Mouse (Mus musculus) CD4-positive, CD25-positive, alpha-beta regulatory T cell, adult 4 months (primary cell): ENCODE results near the gene Krt35. TPM values are rescaled to one million over a fixed set of nuclear protein-coding genes. Genes with fewer than 3 reads are reported as not detected.

ENCODE experiments used
- ATAC-seq: one replicate; pipeline ENCODE4 v1.8.0; 2017
- polyA plus RNA-seq, 2 experiments: library from polyadenylated mRNA; unstranded; fragments of 100-300 nt; shearing (Covaris generic); gene quantifications; one replicate each; pipeline ENCODE4 v1.2.1; 2017

Krt35 gene
- polyA plus RNA-seq, 2 experiments from 2014 or later = not detected

GRCm38 (mm10) chr11:100066236-100067010 lies 29.6 kb downstream of the Krt35 start:
- ATAC-seq = no peak

- no peak for ATAC-seq
These were observed 37.2 kb downstream of the Krt35 start for GRCm38 (mm10) chr11:100058875-100059274.

GRCm38 (mm10) chr11:100055686-100056655 lies 40.1 kb downstream of the Krt35 start:
- ATAC-seq = no peak

GRCm38 (mm10) chr11:100050451-100050850 lies 45.6 kb downstream of the Krt35 start, which contains the start of gene Krt31:
Krt31 (minus strand) TSS chr11:100050551.
- ATAC-seq = no peak

GRCm38 (mm10) chr11:100047193-100047592 lies 48.8 kb downstream of the Krt35 start:
- ATAC-seq = no peak

GRCm38 (mm10) chr11:100046303-100046866 lies 49.7 kb downstream of the Krt35 start:
- ATAC-seq = no peak

Other genes starting within 250 kb of the Krt35 start
- not detected for gene Krtap4-16, start 244.6 kb downstream of the Krt35 start, polyA plus RNA-seq
- not detected for gene Gm11568, start 238.3 kb downstream of the Krt35 start, polyA plus RNA-seq
- gene Gm11559, start 231.8 kb downstream of the Krt35 start, polyA plus RNA-seq = not detected
- gene Krtap9-1, start 222.9 kb downstream of the Krt35 start, polyA plus RNA-seq = not detected
- not detected for gene Gm11567, start 217.1 kb downstream of the Krt35 start, polyA plus RNA-seq
- gene Krtap31-1, start 188.3 kb downstream of the Krt35 start, polyA plus RNA-seq = not detected
- not detected for gene Gm11565, start 181.5 kb downstream of the Krt35 start, polyA plus RNA-seq
- not detected for gene Krtap31-2, start 159.9 kb downstream of the Krt35 start, polyA plus RNA-seq
- not detected for gene Krtap9-5, start 147.8 kb downstream of the Krt35 start, polyA plus RNA-seq
- gene Krtap29-1, start 117.2 kb downstream of the Krt35 start, polyA plus RNA-seq = not detected
- gene Krtap16-1, start 109.6 kb downstream of the Krt35 start, polyA plus RNA-seq = not detected
- gene Krtap17-1, start 102.2 kb downstream of the Krt35 start, polyA plus RNA-seq = not detected
- gene Krt33a, start 80.0 kb downstream of the Krt35 start, polyA plus RNA-seq = not detected
- not detected for gene Krt33b, start 66.4 kb downstream of the Krt35 start, polyA plus RNA-seq
- not detected for gene Krt34, start 54.7 kb downstream of the Krt35 start, polyA plus RNA-seq
- not detected for gene Krt31, start 45.7 kb downstream of the Krt35 start, polyA plus RNA-seq
- not detected for gene Krt32, start 8.0 kb downstream of the Krt35 start, polyA plus RNA-seq
- not detected for gene Krt36, start 9.4 kb upstream of the Krt35 start, polyA plus RNA-seq
- not detected for gene Krt13, start 25.3 kb upstream of the Krt35 start, polyA plus RNA-seq
- not detected for gene Krt15, start 39.7 kb upstream of the Krt35 start, polyA plus RNA-seq
- gene Krt19, start 52.4 kb upstream of the Krt35 start, polyA plus RNA-seq = not detected
- gene Krt9, start 97.0 kb upstream of the Krt35 start, polyA plus RNA-seq = not detected
- gene Krt14, start 111.3 kb upstream of the Krt35 start, polyA plus RNA-seq = not detected
- gene Krt16, start 152.7 kb upstream of the Krt35 start, polyA plus RNA-seq = not detected
- 1 to 10 TPM; 1.7 to 6.4 TPM for gene Krt17, start 164.8 kb upstream of the Krt35 start, polyA plus RNA-seq
- not detected for gene Krt42, start 173.6 kb upstream of the Krt35 start, polyA plus RNA-seq
- 1,000 to 10,000 TPM; 1,870 to 3,129 TPM for gene Eif1, start 223.6 kb upstream of the Krt35 start, polyA plus RNA-seq
- gene Gast, start 238.2 kb upstream of the Krt35 start, polyA plus RNA-seq = not detected